Mouse (Mus musculus) embryonic facial prominence, embryonic 15.5 days (tissue): ENCODE data around the gene Gm21988. TPM values are rescaled to one million over a fixed set of nuclear protein-coding genes. Genes with fewer than 3 reads are reported as not detected.
A peak's percentile ranks its signal among the peaks of the same experiment; 100 is the strongest.

ENCODE experiments used
- microRNA counts: library from miRNA; unstranded; fragments of <30 nt; microRNA quantifications from one replicate; lab custom pipeline; 2016
- microRNA-seq: library from miRNA; unstranded; fragments of <30 nt; microRNA quantifications from one replicate; pipeline ENCODE4, GENCODE M21; 2016; ENCODE audit warnings: borderline number of aligned reads
- polyA plus RNA-seq: library from polyadenylated mRNA; unstranded; fragments of >200 nt; fragmentation: Nextera tagmentation; extraction: Ambion mirVana; gene quantifications from 2 replicates; pipeline ENCODE4 v1.2.1, GENCODE M21; 2015

Gm21988 gene
- polyA plus RNA-seq, 1 experiment from 2014 or later: 12.0 TPM

MicroRNAs encoded within 50 kb of the gene (microRNA counts, 519-probe panel; counts per million panel counts)
- microRNA mmu-miR-195 (lab: Ali Mortazavi, UCI) (832 counts per million, percentile 3 among the panel's probes with 10 or more counts), microRNA mmu-miR-497 (lab: Ali Mortazavi, UCI) (2,146 counts per million, percentile 46 among the panel's probes with 10 or more counts)

Small RNA genes lying within 50 kb of the gene (microRNA-seq; reads per million reads assigned to microRNA genes)
- 892 reads per million, percentile 75 among the genes with 10 or more reads in this experiment for gene Mir195a
- gene Mir497: not detected
- gene Mir497b: not detected

Other genes with a start within 250 kb of the Gm21988 start
- gene Gabarap, start 248.7 kb downstream of the Gm21988 start, polyA plus RNA-seq: 543 and 559 TPM in 2 replicates
- 77.8 and 83.0 TPM in 2 replicates for gene Phf23, start 244.1 kb downstream of the Gm21988 start, polyA plus RNA-seq
- 47.3 and 52.3 TPM in 2 replicates for gene Dvl2, start 239.2 kb downstream of the Gm21988 start, polyA plus RNA-seq
- gene Acadvl, start 224.4 kb downstream of the Gm21988 start, polyA plus RNA-seq: 95.6 and 97.7 TPM in 2 replicates
- gene Dlg4, start 222.9 kb downstream of the Gm21988 start, polyA plus RNA-seq: 11.4 and 14.4 TPM in 2 replicates
- gene Asgr1, start 185.7 kb downstream of the Gm21988 start, polyA plus RNA-seq: 0.24 and 0.27 TPM in 2 replicates
- gene Asgr2, start 147.2 kb downstream of the Gm21988 start, polyA plus RNA-seq: 0.12 and 0.26 TPM in 2 replicates
- gene Mgl2, start 109.5 kb downstream of the Gm21988 start, polyA plus RNA-seq: 0.42 and 2.1 TPM in 2 replicates
- gene Clec10a, start 83.6 kb downstream of the Gm21988 start, polyA plus RNA-seq: 1.5 and 2.6 TPM in 2 replicates
- 6.9 and 11.2 TPM in 2 replicates for gene Slc16a11, start 27.1 kb downstream of the Gm21988 start, polyA plus RNA-seq
- 10.3 and 13.2 TPM in 2 replicates for gene Slc16a13, start 18.8 kb downstream of the Gm21988 start, polyA plus RNA-seq
- gene Bcl6b, start 10.0 kb downstream of the Gm21988 start, polyA plus RNA-seq: 11.9 and 12.4 TPM in 2 replicates
- gene 0610010K14Rik, start 1.9 kb downstream of the Gm21988 start, polyA plus RNA-seq: 157 and 177 TPM in 2 replicates
- 231 and 240 TPM in 2 replicates for gene Rnasek, start within 50 bp of the Gm21988 start, polyA plus RNA-seq
- gene Alox12, start 15.5 kb upstream of the Gm21988 start, polyA plus RNA-seq: 15.4 and 17.6 TPM in 2 replicates
- gene Alox12e, start 82.8 kb upstream of the Gm21988 start, polyA plus RNA-seq: 5.9 and 6.9 TPM in 2 replicates
- 1.3 and 2.6 TPM in 2 replicates for gene Alox15, start 112.2 kb upstream of the Gm21988 start, polyA plus RNA-seq
- gene Pelp1, start 170.2 kb upstream of the Gm21988 start, polyA plus RNA-seq: 33.6 and 35.0 TPM in 2 replicates
- 26.1 and 28.8 TPM in 2 replicates for gene Arrb2, start 192.8 kb upstream of the Gm21988 start, polyA plus RNA-seq
- gene Med11, start 212.1 kb upstream of the Gm21988 start, polyA plus RNA-seq: 37.0 and 42.9 TPM in 2 replicates
- 0.63 and 0.71 TPM in 2 replicates for gene Zmynd15, start 219.6 kb upstream of the Gm21988 start, polyA plus RNA-seq
- 4.1 and 4.5 TPM in 2 replicates for gene Cxcl16, start 220.2 kb upstream of the Gm21988 start, polyA plus RNA-seq